Mouse (Mus musculus): ENCODE results near the gene Usp2.

- TF ChIP-seq NRF1 (IDR thresholded peaks at IDR 0.05; ENCODE audit: insufficient read depth, low read depth, low read length, poor library complexity, severe bottlenecking) = no peak
- TF ChIP-seq SIN3A (IDR thresholded peaks at IDR 0.05; ENCODE audit: low read length) = no peak
- TF ChIP-seq EP300 (IDR thresholded peaks at IDR 0.05; ENCODE audit: low read depth in 1 of 2, low read length in 2 of 2) = no peak
- peak; percentile 71 to 77 (median 71) for TF ChIP-seq CTCF (IDR thresholded peaks at IDR 0.05 in 2 of 3, conservative IDR thresholded peaks at IDR 0.05 in 1 of 3; ENCODE audit: control insufficient read depth in 1 of 3, insufficient read depth in 1 of 3, low read depth in 2 of 3, low read length in 3 of 3, poor library complexity in 1 of 3, severe bottlenecking in 1 of 3)
- TF ChIP-seq USF1 (IDR thresholded peaks at IDR 0.05; ENCODE audit: low read depth, low read length) = no peak
- TF ChIP-seq HCFC1 (IDR thresholded peaks at IDR 0.05; ENCODE audit: low read depth, low read length) = no peak
- no peak for TF ChIP-seq CHD2 (IDR thresholded peaks at IDR 0.05; ENCODE audit: low read length)
- TF ChIP-seq MAFK (IDR thresholded peaks at IDR 0.05; ENCODE audit: borderline replicate concordance, low read depth, low read length) = no peak
- TF ChIP-seq UBTF (IDR thresholded peaks at IDR 0.05; ENCODE audit: borderline replicate concordance, insufficient read depth, low read depth, low read length) = no peak
These were observed 42.7 kb downstream of the Usp2 start for GRCm38 (mm10) chr9:44109360-44110095.

All from MEL (cell line).